ENCODE assay signal across 10 mouse cellular contexts in the genomic region with DNA sequence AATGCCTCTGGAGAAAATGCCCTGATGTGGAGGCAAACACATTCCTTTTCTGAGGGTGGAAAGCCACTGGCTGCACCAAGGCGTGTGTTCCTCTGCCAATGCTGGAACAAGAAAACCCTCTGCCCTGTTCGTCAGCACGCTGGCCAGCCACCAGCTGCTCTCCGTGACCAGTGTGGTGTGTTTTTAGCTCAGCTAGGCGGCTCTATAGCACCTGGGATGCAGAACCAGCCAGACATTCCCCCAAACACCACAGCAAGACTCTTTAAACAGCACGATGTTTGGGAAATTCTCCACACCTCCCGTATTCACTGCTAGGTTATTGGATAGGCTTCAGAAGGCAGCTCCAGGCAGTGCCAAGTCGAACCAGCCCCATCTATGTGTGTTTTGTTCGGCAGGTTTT. TPM values are rescaled to one million over a fixed set of nuclear protein-coding genes. Genes with fewer than 3 reads are reported as not detected.
A peak's percentile ranks its signal among the peaks of the same experiment; 100 is the strongest.
DNase-seq lines count a peak whose midpoint lies in the region; TF ChIP-seq lines count a peak whose summit lies in the region.
"Had no signal": no experiment of that assay in that cellular context is flagged by ENCODE, and none has a peak within 500 bp of the region (broad histone marks: within the 10 kb centered on the region; RNA-seq: fewer than 3 reads in every experiment).

No protein-coding gene starts in this region.

- TF ChIP-seq POLR2A in kidney, adult 2 months (IDR thresholded peaks at IDR 0.05; ENCODE audit: low read depth, low read length), result no peak

- H3K4me3 ChIP-seq in kidney, adult 2 months (ENCODE audit: insufficient read depth, low read depth, low read length), result no peak overlapping the region
- H3K4me3 ChIP-seq: heart, embryonic 15.5 days; midbrain, embryonic 13.5 days had no signal

- 31% methylated on average over 9 of the region's 9 CpGs for WGBS in kidney, adult 2 months

- H3K36me3 ChIP-seq in kidney, adult 2 months (ENCODE audit: control insufficient read depth, insufficient read depth, low read length), result no peaks in the 10 kb centered on the region
- H3K36me3 ChIP-seq: heart, embryonic 15.5 days; midbrain, embryonic 13.5 days had no signal

- TF ChIP-seq CTCF in kidney, adult 2 months (conservative IDR thresholded peaks at IDR 0.05; ENCODE audit: insufficient read depth, insufficient read length, low read depth, low read length), result no peak

- DNase-seq in gastrocnemius, postnatal 10 days, result peak; percentile 27
- no peak for DNase-seq in gastrocnemius, adult 18-20 months (ENCODE audit: low spot score)
- DNase-seq in left cerebral cortex, postnatal 25 days (ENCODE audit: low spot score in 2 of 2), result peak; percentile 17 to 68
- DNase-seq in left cerebral cortex, adult 11 months (ENCODE audit: low spot score), result no peak
- peak; percentile 64 for DNase-seq in kidney, adult 2 months
- peak; percentile 23 for DNase-seq in right cerebral cortex, postnatal 14 days
- no peak for DNase-seq in urinary bladder, postnatal 4 days (ENCODE audit: low spot score in 2 of 2)
- DNase-seq in cerebellum, adult 9-10 months, result no peak

- H3K27ac ChIP-seq in kidney, adult 2 months (ENCODE audit: insufficient read depth, low read depth, low read length), result peak overlapping the region; percentile 5; the same call in 1 of the 2 replicates
- H3K27ac ChIP-seq: heart, embryonic 15.5 days; midbrain, embryonic 13.5 days had no signal

- H3K27me3 ChIP-seq in kidney, adult 2 months (replicated peaks; ENCODE audit: control insufficient read depth, insufficient read depth, low read length), result no peaks in the 10 kb centered on the region
- H3K27me3 ChIP-seq: heart, embryonic 15.5 days; midbrain, embryonic 13.5 days had no signal

- intact Hi-C loops in left cerebral cortex, postnatal 25 days (cut with DNase I), result no loop called here

- H3K4me1 ChIP-seq in kidney, adult 2 months (ENCODE audit: control insufficient read depth, insufficient read depth, low read length), result peaks cover 22% of the 10 kb centered on the region; the same call in 1 of the 2 replicates
- H3K4me1 ChIP-seq: heart, embryonic 15.5 days; midbrain, embryonic 13.5 days had no signal

RNA-seq across cellular contexts. Expression of a gene that starts 25.7 kb away (rescaled TPM):
- total RNA-seq in gastrocnemius, postnatal 10 days (2021), result 100 to 1,000 TPM; 330 to 348 TPM
- total RNA-seq in gastrocnemius, adult 18-20 months (2021), result 10 to 100 TPM; 63.6 to 75.9 TPM
- total RNA-seq in left cerebral cortex, postnatal 25 days (2021), result 10 to 100 TPM; 46.4 to 49.4 TPM
- polyA plus RNA-seq in kidney, adult 2 months (2012; rRNA removed), result 4,855 and 6,899 TPM in 2 replicates

Comparison
In these comparisons a context has a peak if more than half of its experiments do, and no peak if none do; other contexts are left out.
1. DNase-seq: peak in gastrocnemius, postnatal 10 days (single experiment), left cerebral cortex, postnatal 25 days (2 of 2), kidney, adult 2 months (single experiment) and right cerebral cortex, postnatal 14 days (single experiment); none in gastrocnemius, adult 18-20 months (single experiment), left cerebral cortex, adult 11 months (single experiment), urinary bladder, postnatal 4 days (0 of 2) and cerebellum, adult 9-10 months (single experiment).
2. RNA of a gene that starts 25.7 kb away (total RNA-seq): 330 to 348 TPM in gastrocnemius, postnatal 10 days; 63.6 to 75.9 TPM in gastrocnemius, adult 18-20 months and 46.4 to 49.4 TPM in left cerebral cortex, postnatal 25 days; every median in the first group is over 4 times any median in the second.